Mouse (Mus musculus) thymus, postnatal 25 days (tissue): ENCODE data around the gene Gm5169.
"Not testable (repeated sequence)": the region's sequence is repeated elsewhere in the genome, so short reads cannot be mapped to it uniquely, and the experiment has no call there.

ENCODE experiments used
- DNase-seq: peaks from one replicate; pipeline ENCODE4 v3.0.0; 2022

Gene Gm5169

DNA sequence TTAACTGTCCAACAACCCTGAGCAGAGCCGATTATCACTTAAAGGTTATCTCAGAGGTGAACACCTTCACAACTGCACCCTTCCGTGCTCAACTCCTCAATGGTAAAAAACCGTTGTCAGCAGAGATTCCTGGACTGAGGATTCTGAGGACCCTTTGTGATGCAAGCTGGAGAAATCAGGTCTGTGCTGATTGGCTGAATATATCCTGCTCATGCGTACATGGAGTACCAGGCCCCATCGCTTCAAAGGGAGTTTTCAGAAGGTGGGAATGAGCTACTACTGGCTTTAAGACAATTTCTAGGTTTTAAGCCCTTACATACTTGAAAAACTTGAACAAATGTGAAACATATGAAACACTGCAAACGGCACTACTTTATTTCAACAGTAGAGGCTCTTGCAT, at the start of gene Gm5169:
Gene Gm5169, minus strand, starts transcription at position 101 of the 400 bp plus-strand sequence.
- not testable (repeated sequence) for DNase-seq

GRCm38 (mm10) chrX:25347424-25347823, 46.2 kb upstream of the Gm5169 start:
- DNase-seq, result not testable (repeated sequence)
